Mouse (Mus musculus) hindbrain, embryonic 14.5 days (tissue): ENCODE results near the gene Scn4a. TPM values are rescaled to one million over a fixed set of nuclear protein-coding genes. Genes with fewer than 3 reads are reported as not detected.
A peak's percentile ranks its signal among the peaks of the same experiment; 100 is the strongest.

Experiments
- ATAC-seq: fragments of 200-750 bp; cut with Nextera tagmentation; 2 replicates; pipeline ENCODE4 v1.8.0; 2017; ENCODE audit warnings: moderate number of reproducible peaks, mild to moderate bottlenecking, moderate TSS enrichment, moderate library complexity; ENCODE audit not compliant: low FRiP score
- DNase-seq: peaks from one replicate; pipeline ENCODE4 v3.0.0-alpha.2; 2015; ENCODE audit warnings: low spot score
- H3K27ac ChIP-seq: fragments of 300-500 bp; sonication (generic); 2 replicates; pipeline ENCODE4 v1.5.1; 2014; ENCODE audit warnings: mild to moderate bottlenecking, moderate library complexity
- H3K27me3 ChIP-seq: fragments of 300-500 bp; sonication (generic); 2 replicates; pipeline ENCODE4 v1.6.1; 2014; ENCODE audit warnings: mild to moderate bottlenecking, low read length, mixed read lengths; ENCODE audit not compliant: control insufficient read depth, insufficient read depth
- H3K36me3 ChIP-seq: fragments of 300-500 bp; sonication (generic); replicated peaks from 2 replicates; pipeline ENCODE4 v1.6.1; 2014; ENCODE audit not compliant: control insufficient read depth, insufficient read depth
- H3K4me1 ChIP-seq: fragments of 300-500 bp; sonication (generic); replicated peaks from 2 replicates; pipeline ENCODE4 v1.6.1; 2014; ENCODE audit warnings: antibody characterized with exemption, low read length, mixed read lengths; ENCODE audit not compliant: control insufficient read depth, insufficient read depth
- H3K4me2 ChIP-seq: fragments of 300-500 bp; sonication (generic); replicated peaks from 2 replicates; pipeline ENCODE4 v1.6.1; 2014; ENCODE audit warnings: mild to moderate bottlenecking, moderate library complexity
- H3K4me3 ChIP-seq: fragments of 300-500 bp; sonication (generic); replicated peaks from 2 replicates; pipeline ENCODE4 v1.5.1; 2014; ENCODE audit warnings: mild to moderate bottlenecking, low read length
- H3K9ac ChIP-seq: fragments of 300-500 bp; sonication (generic); 2 replicates; pipeline ENCODE4 v1.6.1; 2014
- H3K9me3 ChIP-seq: fragments of 300-500 bp; sonication (generic); 2 replicates; pipeline ENCODE4 v1.6.1; 2016; ENCODE audit warnings: low read length; ENCODE audit not compliant: control insufficient read depth
- WGBS: fragments of 180-500 bp; shearing (Covaris S2); extraction: QIAGEN DNeasy Blood & Tissue Kit; methylation state at CpG from one replicate; pipeline ENCODE4 v1.1.7; 2014; 5-methylcytosine and 5-hydroxymethylcytosine counted together
- polyA plus RNA-seq: library from polyadenylated mRNA; unstranded; fragments of >200 nt; fragmentation: Nextera tagmentation; extraction: Ambion mirVana; gene quantifications from 2 replicates; pipeline ENCODE4 v1.2.1, GENCODE M21; 2014

Scn4a gene
- polyA plus RNA-seq, 1 experiment from 2014 or later, result not detected

GRCm38 (mm10) chr11:106328521-106328920, 24.6 kb downstream of the Scn4a start:
- no peak overlapping the region for H3K4me3 ChIP-seq
- H3K27me3 ChIP-seq, result no peaks in the 10 kb centered on the region
- no peak overlapping the region for H3K27ac ChIP-seq
- H3K4me2 ChIP-seq, result no peak overlapping the region
- H3K4me1 ChIP-seq, result no peaks in the 10 kb centered on the region
- no peak overlapping the region for H3K9ac ChIP-seq
- 71% methylated on average over 5 of the region's 5 CpGs for WGBS
- ATAC-seq, result no peak
- H3K9me3 ChIP-seq, result no peaks in the 10 kb centered on the region
- H3K36me3 ChIP-seq, result no peaks in the 10 kb centered on the region
- DNase-seq, result no peak

GRCm38 (mm10) chr11:106326475-106326874, 26.6 kb downstream of the Scn4a start:
- H3K27me3 ChIP-seq, result no peaks in the 10 kb centered on the region
- no peak overlapping the region for H3K9ac ChIP-seq
- ATAC-seq (no peak), DNase-seq (no peak)
- no peaks in the 10 kb centered on the region for H3K4me1 ChIP-seq
- H3K4me3 ChIP-seq, result no peak overlapping the region
- 87% methylated on average over 8 of the region's 8 CpGs for WGBS
- no peaks in the 10 kb centered on the region for H3K36me3 ChIP-seq
- no peaks in the 10 kb centered on the region for H3K9me3 ChIP-seq
- no peak overlapping the region for H3K27ac ChIP-seq
- H3K4me2 ChIP-seq, result no peak overlapping the region

- Histone ChIP-seq H3K4me3 (no peak overlapping the region), H3K27me3 (no peaks in the 10 kb centered on the region), H3K4me1 (no peaks in the 10 kb centered on the region), H3K9ac (no peak overlapping the region), H3K4me2 (no peak overlapping the region), H3K27ac (no peak overlapping the region), H3K36me3 (no peaks in the 10 kb centered on the region), H3K9me3 (no peaks in the 10 kb centered on the region)
- ATAC-seq (no peak), DNase-seq (peak; percentile 57)
- 76% methylated on average over 8 of the region's 8 CpGs for WGBS
These were observed 27.4 kb downstream of the Scn4a start for GRCm38 (mm10) chr11:106325566-106326206.

GRCm38 (mm10) chr11:106324858-106325257, 28.2 kb downstream of the Scn4a start:
- Histone ChIP-seq H3K36me3 (no peaks in the 10 kb centered on the region), H3K4me3 (no peak overlapping the region), H3K27me3 (no peaks in the 10 kb centered on the region), H3K4me2 (no peak overlapping the region), H3K9me3 (no peaks in the 10 kb centered on the region), H3K27ac (no peak overlapping the region), H3K9ac (no peak overlapping the region), H3K4me1 (no peaks in the 10 kb centered on the region)
- ATAC-seq (no peak), DNase-seq (no peak)
- WGBS, result 64% methylated on average over 5 of the region's 5 CpGs

GRCm38 (mm10) chr11:106318406-106319366, 34.4 kb downstream of the Scn4a start:
- H3K4me2 ChIP-seq, result no peak overlapping the region
- H3K9ac ChIP-seq, result no peak overlapping the region
- no peaks in the 10 kb centered on the region for H3K27me3 ChIP-seq
- H3K4me1 ChIP-seq, result no peaks in the 10 kb centered on the region
- WGBS, result 83% methylated on average over 21 of the region's 21 CpGs
- DNase-seq (no peak), ATAC-seq (no peak)
- no peaks in the 10 kb centered on the region for H3K9me3 ChIP-seq
- H3K36me3 ChIP-seq, result no peaks in the 10 kb centered on the region
- no peak overlapping the region for H3K27ac ChIP-seq
- H3K4me3 ChIP-seq, result no peak overlapping the region

GRCm38 (mm10) chr11:106317801-106318200, 35.3 kb downstream of the Scn4a start:
- 84% methylated on average over 7 of the region's 7 CpGs for WGBS
- H3K27me3 ChIP-seq, result no peaks in the 10 kb centered on the region
- no peak for ATAC-seq
- H3K4me2 ChIP-seq, result no peak overlapping the region
- H3K36me3 ChIP-seq, result no peaks in the 10 kb centered on the region
- H3K4me1 ChIP-seq, result no peaks in the 10 kb centered on the region
- H3K9ac ChIP-seq, result no peak overlapping the region
- no peak overlapping the region for H3K4me3 ChIP-seq
- no peak for DNase-seq
- no peak overlapping the region for H3K27ac ChIP-seq
- H3K9me3 ChIP-seq, result no peaks in the 10 kb centered on the region

GRCm38 (mm10) chr11:106316416-106316815, 36.7 kb downstream of the Scn4a start:
- ATAC-seq (no peak), DNase-seq (no peak)
- Histone ChIP-seq H3K4me1 (no peaks in the 10 kb centered on the region), H3K4me2 (no peak overlapping the region), H3K36me3 (no peaks in the 10 kb centered on the region), H3K27me3 (no peaks in the 10 kb centered on the region), H3K9me3 (no peaks in the 10 kb centered on the region), H3K4me3 (no peak overlapping the region), H3K27ac (no peak overlapping the region), H3K9ac (no peak overlapping the region)
- 86% methylated on average over 1 of the region's 1 CpGs for WGBS

GRCm38 (mm10) chr11:106314333-106314812, 38.7 kb downstream of the Scn4a start, which contains the start of gene Cd79b:
Gene Cd79b, minus strand, starts transcription at chr11:106314762.
- WGBS, result 74% methylated on average over 9 of the region's 9 CpGs
- no peaks in the 10 kb centered on the region for H3K36me3 ChIP-seq
- DNase-seq (no peak), ATAC-seq (no peak)
- no peak within 1 kb of the TSS for H3K4me3 ChIP-seq
- H3K27ac ChIP-seq, result no peak within 1 kb of the TSS
- no peak within 1 kb of the TSS for H3K9ac ChIP-seq
- no peaks in the 10 kb centered on the region for H3K4me1 ChIP-seq
- no peak within 1 kb of the TSS for H3K4me2 ChIP-seq
- no peaks in the 10 kb centered on the region for H3K9me3 ChIP-seq
- no peaks in the 10 kb centered on the region for H3K27me3 ChIP-seq

- Histone ChIP-seq H3K27ac (no peak overlapping the region), H3K4me2 (no peak overlapping the region), H3K9me3 (no peaks in the 10 kb centered on the region), H3K9ac (no peak overlapping the region), H3K27me3 (no peaks in the 10 kb centered on the region), H3K4me3 (no peak overlapping the region), H3K36me3 (no peaks in the 10 kb centered on the region), H3K4me1 (no peaks in the 10 kb centered on the region)
- ATAC-seq, result no peak
- 84% methylated on average over 5 of the region's 5 CpGs for WGBS
- no peak for DNase-seq
These were observed 39.6 kb downstream of the Scn4a start for GRCm38 (mm10) chr11:106313533-106313932.
